Mouse (Mus musculus): ENCODE measurements around the gene Zfp995. TPM values are rescaled to one million over a fixed set of nuclear protein-coding genes. Genes with fewer than 3 reads are reported as not detected.
"Not testable (repeated sequence)": the region's sequence is repeated elsewhere in the genome, so short reads cannot be mapped to it uniquely, and the experiment has no call there.

Gene Zfp995
- polyA plus RNA-seq (2011; ENCODE audit: insufficient read depth, insufficient read length, low replicate concordance, missing spikeins): 1.2 TPM in 1 of 2 replicates, not detected in the other

- H3K4me1 ChIP-seq (ENCODE audit: control insufficient read depth, insufficient read depth, low read length); H3K27ac ChIP-seq (ENCODE audit: control insufficient read depth, insufficient read depth, low read depth, low read length, poor library complexity): not testable (repeated sequence)
- WGBS: under 1% methylated on average over 24 of the region's 24 CpGs
- H3K4me3 ChIP-seq (replicated peaks; ENCODE audit: control insufficient read depth, low read depth, low read length): peak within 1 kb of the TSS; percentile 54
Measured at GRCm38 (mm10) chr17:21909456-21910052, at the start of gene Zfp995. TSS of gene Zfp995 (minus strand) at chr17:21909926.

GRCm38 (mm10) chr17:21909039-21909438 is 687 bp downstream of the Zfp995 start:
- no peaks in the 10 kb centered on the region for H3K4me1 ChIP-seq (ENCODE audit: control insufficient read depth, insufficient read depth, low read length)
- no peak overlapping the region for H3K27ac ChIP-seq (ENCODE audit: control insufficient read depth, insufficient read depth, low read depth, low read length, poor library complexity)
- TF ChIP-seq CTCF (IDR thresholded peaks at IDR 0.05; ENCODE audit: control insufficient read depth, insufficient read depth, low read length): no peak
- TF ChIP-seq POLR2A (IDR thresholded peaks at IDR 0.05; ENCODE audit: borderline replicate concordance, control insufficient read depth, low read depth, low read length): no peak
- peak overlapping the region; percentile 54 for H3K4me3 ChIP-seq (replicated peaks; ENCODE audit: control insufficient read depth, low read depth, low read length)
- WGBS: 24% methylated on average over 3 of the region's 3 CpGs

GRCm38 (mm10) chr17:21871256-21871655 is 38.5 kb downstream of the Zfp995 start:
- 64% methylated on average over 1 of the region's 1 CpGs for WGBS
- no peak overlapping the region for H3K27ac ChIP-seq (ENCODE audit: control insufficient read depth, insufficient read depth, low read depth, low read length, poor library complexity)
- no peak overlapping the region for H3K4me3 ChIP-seq (replicated peaks; ENCODE audit: control insufficient read depth, low read depth, low read length)
- no peaks in the 10 kb centered on the region for H3K4me1 ChIP-seq (ENCODE audit: control insufficient read depth, insufficient read depth, low read length)
- TF ChIP-seq CTCF (IDR thresholded peaks at IDR 0.05; ENCODE audit: control insufficient read depth, insufficient read depth, low read length): no peak
- no peak for TF ChIP-seq POLR2A (IDR thresholded peaks at IDR 0.05; ENCODE audit: borderline replicate concordance, control insufficient read depth, low read depth, low read length)

GRCm38 (mm10) chr17:21846322-21846582 is 63.5 kb downstream of the Zfp995 start:
- H3K4me1 ChIP-seq (ENCODE audit: control insufficient read depth, insufficient read depth, low read length); H3K4me3 ChIP-seq (replicated peaks; ENCODE audit: control insufficient read depth, low read depth, low read length); H3K27ac ChIP-seq (ENCODE audit: control insufficient read depth, insufficient read depth, low read depth, low read length, poor library complexity): not testable (repeated sequence)
- WGBS: 86% methylated on average over 8 of the region's 8 CpGs

GRCm38 (mm10) chr17:21845545-21846321 is 64.0 kb downstream of the Zfp995 start, which contains the start of gene Zfp820:
TSS of gene Zfp820 (minus strand) at chr17:21845772.
- H3K27ac ChIP-seq (ENCODE audit: control insufficient read depth, insufficient read depth, low read depth, low read length, poor library complexity): no peak within 1 kb of the TSS
- TF ChIP-seq CTCF (IDR thresholded peaks at IDR 0.05; ENCODE audit: control insufficient read depth, insufficient read depth, low read length) (no peak), POLR2A (IDR thresholded peaks at IDR 0.05; ENCODE audit: borderline replicate concordance, control insufficient read depth, low read depth, low read length) (no peak)
- H3K4me3 ChIP-seq (replicated peaks; ENCODE audit: control insufficient read depth, low read depth, low read length): peak within 1 kb of the TSS; percentile 47
- 3% methylated on average over 22 of the region's 22 CpGs for WGBS
- H3K4me1 ChIP-seq (ENCODE audit: control insufficient read depth, insufficient read depth, low read length): no peaks in the 10 kb centered on the region

- TF ChIP-seq CTCF (IDR thresholded peaks at IDR 0.05; ENCODE audit: control insufficient read depth, insufficient read depth, low read length): no peak
- TF ChIP-seq POLR2A (IDR thresholded peaks at IDR 0.05; ENCODE audit: borderline replicate concordance, control insufficient read depth, low read depth, low read length): no peak
- Histone ChIP-seq H3K4me1 (ENCODE audit: control insufficient read depth, insufficient read depth, low read length) (no peaks in the 10 kb centered on the region), H3K27ac (ENCODE audit: control insufficient read depth, insufficient read depth, low read depth, low read length, poor library complexity) (no peak overlapping the region), H3K4me3 (replicated peaks; ENCODE audit: control insufficient read depth, low read depth, low read length) (no peak overlapping the region)
- WGBS: 44% methylated on average over 2 of the region's 2 CpGs
Measured at GRCm38 (mm10) chr17:21838510-21838909, 71.2 kb downstream of the Zfp995 start.

Other genes starting within 250 kb of the Zfp995 start
- gene Gm10226, start 218.1 kb downstream of the Zfp995 start, polyA plus RNA-seq (2011; ENCODE audit: insufficient read depth, insufficient read length, low replicate concordance, missing spikeins): 15.0 and 28.9 TPM in 2 replicates
- 0.85 and 2.6 TPM in 2 replicates for gene Zfp760, start 202.2 kb downstream of the Zfp995 start, polyA plus RNA-seq (2011; ENCODE audit: insufficient read depth, insufficient read length, low replicate concordance, missing spikeins)
- 3.1 TPM in 1 of 2 replicates, not detected in the other for gene Zfp229, start 179.1 kb downstream of the Zfp995 start, polyA plus RNA-seq (2011; ENCODE audit: insufficient read depth, insufficient read length, low replicate concordance, missing spikeins)
- gene Zfp820, start 64.2 kb downstream of the Zfp995 start, polyA plus RNA-seq (2011; ENCODE audit: insufficient read depth, insufficient read length, low replicate concordance, missing spikeins): not detected in 2 replicates
- 3.6 and 7.9 TPM in 2 replicates for gene Zfp942, start 52.5 kb upstream of the Zfp995 start, polyA plus RNA-seq (2011; ENCODE audit: insufficient read depth, insufficient read length, low replicate concordance, missing spikeins)
- 4.4 and 5.2 TPM in 2 replicates for gene Zfp943, start 52.6 kb upstream of the Zfp995 start, polyA plus RNA-seq (2011; ENCODE audit: insufficient read depth, insufficient read length, low replicate concordance, missing spikeins)